Mouse (Mus musculus): ENCODE data around the gene U2surp. TPM values are rescaled to one million over a fixed set of nuclear protein-coding genes. Genes with fewer than 3 reads are reported as not detected.

U2surp gene
- polyA plus RNA-seq (2014; fragmentation: Nextera tagmentation; extraction: Ambion mirVana), result 129 and 135 TPM in 2 replicates

DNA sequence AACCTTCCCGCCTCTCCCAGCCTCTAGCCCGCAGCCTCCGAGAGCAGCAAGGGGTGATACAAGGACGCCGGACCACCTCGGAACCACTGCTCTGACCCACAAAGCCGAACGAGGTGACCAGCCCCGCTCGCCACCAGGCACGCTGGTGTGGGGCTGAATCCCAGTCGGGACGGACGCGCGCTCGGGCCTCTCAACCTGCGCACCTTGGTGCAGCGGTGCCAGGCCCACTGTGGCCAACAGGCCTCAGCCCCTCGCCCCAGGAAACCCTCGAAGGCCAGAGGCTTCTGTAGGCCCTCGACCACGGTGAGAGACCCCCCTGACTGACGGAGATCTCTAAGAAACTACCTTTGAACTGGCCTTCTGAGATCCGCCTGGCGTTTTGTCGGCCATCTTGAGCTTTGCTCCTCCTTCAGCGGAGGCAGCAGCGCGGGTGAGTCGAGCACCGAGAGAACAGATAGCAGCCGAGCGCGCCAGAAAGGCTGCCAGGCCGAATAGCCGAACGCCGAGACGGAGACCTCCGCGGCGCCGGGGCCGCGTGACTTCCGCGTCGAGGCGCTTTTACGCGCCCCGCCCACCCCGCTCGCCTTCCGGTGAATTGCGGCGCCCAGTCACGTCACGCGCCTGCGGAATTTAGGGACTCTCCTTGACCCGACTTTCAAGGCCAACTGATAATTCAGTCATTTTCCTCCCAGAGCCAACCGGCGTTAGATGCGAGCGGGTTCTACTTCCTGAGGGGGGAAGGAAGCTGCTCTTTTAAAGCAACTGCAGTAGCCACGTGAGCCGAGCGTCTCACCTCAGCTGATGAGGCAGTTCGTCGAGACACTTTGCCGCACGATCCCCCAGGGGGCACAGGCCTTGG lies at the start of gene U2surp:
Gene U2surp (minus strand): TSS at position 525 of the 859 bp plus-strand sequence.
- Histone ChIP-seq H3K27ac (ENCODE audit: low read depth) (peak within 1 kb of the TSS; percentile 84), H3K27me3 (replicated peaks; ENCODE audit: control insufficient read depth, insufficient read depth, low read length) (no peaks in the 10 kb centered on the region), H3K9ac (ENCODE audit: low read length) (peak within 1 kb of the TSS; percentile 95), H3K9me3 (ENCODE audit: control insufficient read depth, low read length) (no peaks in the 10 kb centered on the region), H3K4me2 (ENCODE audit: low read length) (peak within 1 kb of the TSS; percentile 95), H3K4me1 (replicated peaks; ENCODE audit: control insufficient read depth, insufficient read depth, low read length) (peaks cover 18% of the 10 kb centered on the region), H3K4me3 (ENCODE audit: low read depth, low read length) (peak within 1 kb of the TSS; percentile 97), H3K36me3 (ENCODE audit: control insufficient read depth, insufficient read depth, low read length) (0 out of 2 replicates have a peak, but pooled peaks cover 3% of the 10 kb centered on the region)
- peak; percentile 96 for ATAC-seq (replicated peaks; ENCODE audit: low FRiP score, low TSS enrichment, low read depth)
- peak; percentile 93 for DNase-seq (ENCODE audit: low spot score)
- WGBS, result under 1% methylated on average over 74 of the region's 74 CpGs

GRCm38 (mm10) chr9:95559936-95560735 lies 48.3 kb upstream of the U2surp start:
- 11% methylated on average over 78 of the region's 78 CpGs for WGBS
- Histone ChIP-seq H3K4me1 (replicated peaks; ENCODE audit: control insufficient read depth, insufficient read depth, low read length) (no peaks in the 10 kb centered on the region), H3K9ac (ENCODE audit: low read length) (peak overlapping the region; percentile 34), H3K27ac (ENCODE audit: low read depth) (no peak overlapping the region), H3K9me3 (ENCODE audit: control insufficient read depth, low read length) (no peaks in the 10 kb centered on the region), H3K36me3 (ENCODE audit: control insufficient read depth, insufficient read depth, low read length) (no peaks in the 10 kb centered on the region), H3K4me2 (ENCODE audit: low read length) (peak overlapping the region; percentile 96), H3K27me3 (replicated peaks; ENCODE audit: control insufficient read depth, insufficient read depth, low read length) (peaks cover 74% of the 10 kb centered on the region), H3K4me3 (ENCODE audit: low read depth, low read length) (peak overlapping the region; percentile 59)
- ATAC-seq (replicated peaks; ENCODE audit: low FRiP score, low TSS enrichment, low read depth), result peak; percentile 72
- DNase-seq (ENCODE audit: low spot score), result peak; percentile 75

DNA sequence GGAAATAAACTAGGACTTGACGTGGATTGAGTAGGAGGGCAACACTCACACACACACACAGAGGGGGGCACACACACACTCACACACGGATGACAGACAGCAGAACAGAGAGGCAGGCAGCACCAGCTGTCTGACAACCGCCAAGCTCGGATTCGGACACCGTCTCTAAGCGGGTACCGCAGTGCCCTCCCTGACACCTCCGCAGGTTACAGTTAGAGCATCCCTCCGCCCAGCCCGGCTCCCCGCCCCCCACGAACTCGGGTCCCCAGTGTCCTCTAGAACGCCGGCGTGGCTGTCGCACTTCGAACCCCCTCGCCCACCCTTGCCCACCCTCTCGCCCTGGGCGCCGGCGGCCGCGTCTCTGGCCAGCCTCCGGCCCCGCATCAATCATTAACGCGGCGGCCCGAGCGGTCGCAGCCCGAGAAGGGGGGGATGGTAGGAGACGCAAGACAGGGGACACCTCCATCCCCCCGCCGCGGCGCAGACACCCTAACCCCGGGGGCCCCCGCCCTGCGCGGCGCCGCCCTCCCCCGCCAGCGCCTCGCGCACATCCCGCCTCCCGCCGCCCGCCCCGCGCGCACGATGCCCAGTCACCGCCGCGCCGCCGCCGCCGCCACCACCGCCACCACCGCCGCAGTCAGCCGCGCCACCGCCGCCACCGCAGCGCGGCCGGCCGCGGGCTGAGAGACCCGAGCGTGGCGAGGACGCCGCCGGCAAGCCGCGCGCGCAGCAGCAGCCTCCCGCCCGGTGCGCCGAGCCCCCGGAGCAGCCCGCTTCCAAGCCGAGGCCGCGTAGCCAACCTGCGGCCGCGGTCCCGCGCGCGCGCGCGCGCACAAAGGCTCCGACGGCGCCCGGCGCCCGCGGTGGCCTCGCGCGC lies 47.5 kb upstream of the U2surp start, which contains the start of gene Paqr9:
Gene Paqr9 (plus strand): TSS at position 599 of the 877 bp plus-strand sequence.
- no peaks in the 10 kb centered on the region for H3K36me3 ChIP-seq (ENCODE audit: control insufficient read depth, insufficient read depth, low read length)
- H3K9me3 ChIP-seq (ENCODE audit: control insufficient read depth, low read length), result no peaks in the 10 kb centered on the region
- DNase-seq (ENCODE audit: low spot score), result peak; percentile 67
- H3K4me2 ChIP-seq (ENCODE audit: low read length), result peak within 1 kb of the TSS; percentile 96
- under 1% methylated on average over 70 of the region's 118 CpGs for WGBS
- ATAC-seq (replicated peaks; ENCODE audit: low FRiP score, low TSS enrichment, low read depth), result peak; percentile 54
- H3K4me3 ChIP-seq (ENCODE audit: low read depth, low read length), result peak within 1 kb of the TSS; percentile 59
- peaks cover 68% of the 10 kb centered on the region for H3K27me3 ChIP-seq (replicated peaks; ENCODE audit: control insufficient read depth, insufficient read depth, low read length)
- H3K27ac ChIP-seq (ENCODE audit: low read depth), result no peak within 1 kb of the TSS
- H3K4me1 ChIP-seq (replicated peaks; ENCODE audit: control insufficient read depth, insufficient read depth, low read length), result no peaks in the 10 kb centered on the region
- H3K9ac ChIP-seq (ENCODE audit: low read length), result peak within 1 kb of the TSS; percentile 34

DNA sequence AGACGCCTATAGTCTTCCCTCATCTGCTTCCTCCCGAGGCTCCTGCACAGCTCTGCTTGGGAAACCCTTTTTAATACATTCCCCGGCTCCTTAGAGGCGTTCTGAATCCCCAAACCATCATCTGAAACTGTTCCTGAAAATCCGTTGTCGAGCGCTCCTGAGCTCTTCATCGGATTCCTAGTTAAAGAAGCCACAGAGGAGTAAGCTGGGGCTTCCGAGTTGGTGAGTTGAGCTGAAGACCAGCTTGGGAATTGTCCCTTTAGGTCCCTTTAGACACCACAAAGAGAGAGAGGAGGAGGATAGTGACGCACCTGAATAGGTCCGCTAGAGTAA lies 46.9 kb upstream of the U2surp start:
- Histone ChIP-seq H3K4me1 (replicated peaks; ENCODE audit: control insufficient read depth, insufficient read depth, low read length) (no peaks in the 10 kb centered on the region), H3K9me3 (ENCODE audit: control insufficient read depth, low read length) (no peaks in the 10 kb centered on the region), H3K9ac (ENCODE audit: low read length) (no peak overlapping the region), H3K27me3 (replicated peaks; ENCODE audit: control insufficient read depth, insufficient read depth, low read length) (peaks cover 64% of the 10 kb centered on the region), H3K4me2 (ENCODE audit: low read length) (peak overlapping the region; percentile 96), H3K27ac (ENCODE audit: low read depth) (no peak overlapping the region), H3K36me3 (ENCODE audit: control insufficient read depth, insufficient read depth, low read length) (no peaks in the 10 kb centered on the region), H3K4me3 (ENCODE audit: low read depth, low read length) (peak overlapping the region; percentile 59)
- ATAC-seq (replicated peaks; ENCODE audit: low FRiP score, low TSS enrichment, low read depth) (no peak), DNase-seq (ENCODE audit: low spot score) (no peak)
- WGBS, result 11% methylated on average over 11 of the region's 11 CpGs

DNA sequence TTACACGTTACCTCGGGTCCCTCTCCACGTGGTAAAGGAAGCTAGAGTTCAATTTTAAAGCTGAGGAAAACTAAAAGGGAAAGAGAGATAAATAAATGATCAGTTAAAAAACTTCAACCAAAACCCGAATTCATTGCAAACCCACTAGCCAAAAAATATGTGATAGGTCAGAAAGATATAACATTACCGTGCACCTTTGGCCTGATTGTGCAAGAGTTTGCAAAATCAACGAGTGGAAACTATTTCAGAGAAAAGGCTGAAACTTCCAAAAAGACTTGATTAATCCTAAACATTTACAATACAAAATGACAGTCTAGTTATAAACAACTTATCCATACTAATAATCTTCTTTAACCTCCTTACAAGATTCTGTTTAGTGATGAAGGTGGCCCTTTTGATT lies 45.9 kb upstream of the U2surp start:
- Histone ChIP-seq H3K4me1 (replicated peaks; ENCODE audit: control insufficient read depth, insufficient read depth, low read length) (no peaks in the 10 kb centered on the region), H3K27me3 (replicated peaks; ENCODE audit: control insufficient read depth, insufficient read depth, low read length) (peaks cover 59% of the 10 kb centered on the region), H3K4me3 (ENCODE audit: low read depth, low read length) (no peak overlapping the region), H3K9ac (ENCODE audit: low read length) (no peak overlapping the region), H3K36me3 (ENCODE audit: control insufficient read depth, insufficient read depth, low read length) (no peaks in the 10 kb centered on the region), H3K9me3 (ENCODE audit: control insufficient read depth, low read length) (no peaks in the 10 kb centered on the region), H3K4me2 (ENCODE audit: low read length) (no peak overlapping the region), H3K27ac (ENCODE audit: low read depth) (no peak overlapping the region)
- no peak for ATAC-seq (replicated peaks; ENCODE audit: low FRiP score, low TSS enrichment, low read depth)
- no peak for DNase-seq (ENCODE audit: low spot score)
- WGBS, result 61% methylated on average over 6 of the region's 6 CpGs

DNA sequence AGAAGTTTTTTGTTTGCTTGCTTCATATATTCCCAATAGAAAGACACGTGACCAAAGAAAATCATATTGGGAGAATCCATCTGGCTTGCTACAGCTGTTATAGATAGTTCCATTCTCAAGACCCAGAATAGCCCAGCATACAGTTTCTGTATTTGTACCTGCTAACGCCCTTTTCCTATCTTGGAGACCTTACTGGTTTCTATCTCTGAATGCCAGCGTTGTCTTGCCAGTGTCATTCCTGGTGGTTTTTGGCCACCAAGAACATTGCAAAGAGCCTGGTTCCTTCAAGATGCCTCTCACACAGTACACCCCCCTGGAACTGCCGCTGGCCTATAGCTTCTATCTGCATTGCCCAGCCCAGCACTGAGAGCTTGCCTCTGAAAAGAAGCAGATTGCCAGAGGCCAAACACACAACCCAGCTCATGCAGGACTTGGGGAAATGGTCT lies 44.3 kb upstream of the U2surp start:
- Histone ChIP-seq H3K27ac (ENCODE audit: low read depth) (no peak overlapping the region), H3K9me3 (ENCODE audit: control insufficient read depth, low read length) (no peaks in the 10 kb centered on the region), H3K4me2 (ENCODE audit: low read length) (no peak overlapping the region), H3K4me3 (ENCODE audit: low read depth, low read length) (no peak overlapping the region), H3K4me1 (replicated peaks; ENCODE audit: control insufficient read depth, insufficient read depth, low read length) (no peaks in the 10 kb centered on the region), H3K27me3 (replicated peaks; ENCODE audit: control insufficient read depth, insufficient read depth, low read length) (peaks cover 42% of the 10 kb centered on the region), H3K9ac (ENCODE audit: low read length) (no peak overlapping the region), H3K36me3 (ENCODE audit: control insufficient read depth, insufficient read depth, low read length) (no peaks in the 10 kb centered on the region)
- DNase-seq (ENCODE audit: low spot score) (no peak), ATAC-seq (replicated peaks; ENCODE audit: low FRiP score, low TSS enrichment, low read depth) (no peak)
- 88% methylated on average over 4 of the region's 4 CpGs for WGBS

DNA sequence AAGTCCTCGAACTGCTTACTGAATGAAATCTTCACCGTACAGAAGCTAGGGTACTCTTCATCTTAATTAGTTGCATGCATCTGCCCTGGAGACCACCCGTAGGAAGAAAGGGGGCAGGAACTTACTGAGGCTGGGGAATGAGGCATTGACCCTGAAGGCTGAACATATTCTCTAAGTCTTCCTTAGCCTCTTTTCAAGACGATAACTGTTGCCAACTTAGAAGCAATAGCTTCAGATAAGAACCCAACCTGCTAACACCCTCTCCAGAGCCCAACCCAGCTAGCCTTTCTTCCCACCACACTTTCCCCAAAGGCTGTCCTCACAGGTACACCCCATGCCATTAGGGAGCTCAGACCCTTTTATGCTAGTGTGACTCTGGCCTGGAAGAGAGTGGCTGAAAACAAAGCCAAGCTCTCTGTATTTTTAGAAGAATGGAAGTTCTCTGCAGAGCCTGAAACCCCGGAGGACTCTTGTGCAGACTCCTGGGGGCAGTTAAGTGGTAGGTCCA lies 43.5 kb upstream of the U2surp start:
- WGBS, result 73% methylated on average over 5 of the region's 5 CpGs
- peaks cover 34% of the 10 kb centered on the region for H3K27me3 ChIP-seq (replicated peaks; ENCODE audit: control insufficient read depth, insufficient read depth, low read length)

More for the DNA sequence above, 43.5 kb upstream of the U2surp start:
- Histone ChIP-seq H3K9ac (ENCODE audit: low read length) (no peak overlapping the region), H3K36me3 (ENCODE audit: control insufficient read depth, insufficient read depth, low read length) (no peaks in the 10 kb centered on the region), H3K27ac (ENCODE audit: low read depth) (no peak overlapping the region), H3K4me1 (replicated peaks; ENCODE audit: control insufficient read depth, insufficient read depth, low read length) (no peaks in the 10 kb centered on the region), H3K9me3 (ENCODE audit: control insufficient read depth, low read length) (no peaks in the 10 kb centered on the region), H3K4me3 (ENCODE audit: low read depth, low read length) (no peak overlapping the region), H3K4me2 (ENCODE audit: low read length) (no peak overlapping the region)
- DNase-seq (ENCODE audit: low spot score) (no peak), ATAC-seq (replicated peaks; ENCODE audit: low FRiP score, low TSS enrichment, low read depth) (no peak)

Data from intestine, embryonic 14.5 days (tissue).